Mouse (Mus musculus) embryonic facial prominence, embryonic 13.5 days (tissue): ENCODE results near the gene Sugp2. TPM values are rescaled to one million over a fixed set of nuclear protein-coding genes. Genes with fewer than 3 reads are reported as not detected.
"Not testable (repeated sequence)": the region's sequence is repeated elsewhere in the genome, so short reads cannot be mapped to it uniquely, and the experiment has no call there.

Experiments used
- ATAC-seq: fragments of 200-750 bp; cut with Nextera tagmentation; 2 replicates; pipeline ENCODE4 v1.8.0; 2017; ENCODE audit warnings: low read depth; ENCODE audit not compliant: insufficient number of reproducible peaks, insufficient read depth, low FRiP score, low TSS enrichment
- H3K27ac ChIP-seq: fragments of 300-500 bp; sonication (generic); 2 replicates; pipeline ENCODE4 v1.5.1; 2015; ENCODE audit warnings: moderate library complexity, mild to moderate bottlenecking, inconsistent platforms
- H3K27me3 ChIP-seq: fragments of 300-500 bp; sonication (generic); 2 replicates; pipeline ENCODE4 v1.6.1; 2015; ENCODE audit warnings: mild to moderate bottlenecking, inconsistent platforms
- H3K36me3 ChIP-seq: fragments of 300-500 bp; sonication (generic); 2 replicates; pipeline ENCODE4 v1.6.1; 2015; ENCODE audit warnings: mild to moderate bottlenecking, inconsistent platforms
- H3K4me1 ChIP-seq: fragments of 300-500 bp; sonication (generic); 2 replicates; pipeline ENCODE4 v1.6.1; 2015; ENCODE audit warnings: inconsistent platforms
- H3K4me2 ChIP-seq: fragments of 300-500 bp; sonication (generic); 2 replicates; pipeline ENCODE4 v1.6.1; 2015; ENCODE audit warnings: moderate library complexity, mild to moderate bottlenecking, inconsistent platforms
- H3K4me3 ChIP-seq: fragments of 300-500 bp; sonication (generic); 2 replicates; pipeline ENCODE4 v1.5.1; 2015; ENCODE audit warnings: mild to moderate bottlenecking, inconsistent platforms
- H3K9ac ChIP-seq: fragments of 300-500 bp; sonication (generic); 2 replicates; pipeline ENCODE4 v1.6.1; 2015; ENCODE audit warnings: mild to moderate bottlenecking, inconsistent platforms
- H3K9me3 ChIP-seq: fragments of 300-500 bp; sonication (generic); 2 replicates; pipeline ENCODE4 v1.6.1; 2016; ENCODE audit warnings: inconsistent platforms
- WGBS: fragments of 180-500 bp; shearing (Covaris S2); methylation state at CpG from one replicate; pipeline ENCODE4 v1.1.7; 2015; ENCODE audit warnings: mixed read lengths; 5-methylcytosine and 5-hydroxymethylcytosine counted together
- polyA plus RNA-seq: library from polyadenylated mRNA; unstranded; fragments of >200 nt; fragmentation: Nextera tagmentation; extraction: Ambion mirVana; gene quantifications from 2 replicates; pipeline ENCODE4 v1.2.1, GENCODE M21; 2015

Sugp2 gene
- polyA plus RNA-seq, 1 experiment from 2014 or later, result 43.3 TPM

GRCm38 (mm10) chr8:70211275-70211674, 22.8 kb upstream of the Sugp2 start:
- Histone ChIP-seq H3K4me1 (peaks cover 22% of the 10 kb centered on the region), H3K4me3 (peak overlapping the region; percentile 69), H3K27ac (no peak overlapping the region), H3K36me3 (no peaks in the 10 kb centered on the region), H3K27me3 (0 out of 2 replicates have a peak, but pooled peaks cover 9% of the 10 kb centered on the region), H3K9me3 (no peaks in the 10 kb centered on the region), H3K9ac (peak overlapping the region; percentile 77), H3K4me2 (peak overlapping the region; percentile 88)
- WGBS, result 85% methylated on average over 1 of the region's 1 CpGs
- no peak for ATAC-seq

GRCm38 (mm10) chr8:70211726-70212111, 22.3 kb upstream of the Sugp2 start:
- H3K9me3 ChIP-seq, result no peaks in the 10 kb centered on the region
- no peak overlapping the region for H3K27ac ChIP-seq
- no peaks in the 10 kb centered on the region for H3K36me3 ChIP-seq
- H3K4me1 ChIP-seq, result peaks cover 22% of the 10 kb centered on the region
- 2% methylated on average over 31 of the region's 31 CpGs for WGBS
- H3K4me3 ChIP-seq, result peak overlapping the region; percentile 69
- H3K9ac ChIP-seq, result peak overlapping the region; percentile 77
- peak; percentile 1; the same call in 1 of the 2 replicates for ATAC-seq
- H3K4me2 ChIP-seq, result peak overlapping the region; percentile 88
- H3K27me3 ChIP-seq, result 0 out of 2 replicates have a peak, but pooled peaks cover 9% of the 10 kb centered on the region

DNA sequence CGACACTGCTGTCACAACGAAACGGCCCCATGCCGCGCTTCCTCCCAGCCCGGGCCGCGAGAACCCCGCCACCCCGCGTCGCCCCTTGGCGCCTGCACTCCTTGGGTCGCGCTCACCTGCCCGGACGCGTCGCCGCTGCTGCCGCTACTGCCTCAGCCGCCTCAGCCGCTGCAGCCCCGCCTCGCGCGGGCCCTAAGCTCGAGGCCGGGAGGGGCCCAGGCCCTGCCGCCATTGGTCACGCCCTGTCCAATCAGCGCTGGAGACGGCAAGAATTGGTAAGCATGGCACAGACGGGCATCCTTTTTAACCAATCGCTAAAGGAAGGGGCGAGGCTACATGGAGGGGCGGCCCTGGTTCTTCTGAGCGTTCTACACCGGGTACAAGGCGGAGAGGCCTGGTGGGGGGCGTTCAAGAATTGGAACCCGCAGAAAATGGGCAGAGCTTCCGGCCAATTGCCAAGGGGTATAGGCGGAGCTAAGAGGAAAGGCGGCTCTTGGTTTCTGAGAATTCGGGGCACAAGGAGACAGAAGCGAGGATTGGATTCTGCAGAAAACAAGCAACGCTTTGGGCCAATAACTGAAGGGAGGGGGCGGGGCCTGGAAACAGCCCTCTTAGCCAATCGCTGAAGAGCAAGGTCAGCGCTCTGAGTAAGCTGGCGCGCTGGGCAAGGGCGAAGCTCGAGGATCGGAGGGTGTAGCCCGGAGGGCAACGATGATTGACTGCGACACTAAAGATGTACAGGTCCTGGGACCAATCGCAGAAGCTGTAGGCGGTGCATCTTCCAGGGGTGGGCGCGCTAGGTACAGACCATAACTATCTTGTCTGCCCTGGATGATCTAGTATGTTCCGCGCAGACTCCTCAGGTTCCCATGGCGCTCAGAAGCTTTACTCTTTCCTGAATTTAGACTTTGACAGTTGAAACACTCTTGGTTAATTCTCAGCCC, 21.6 kb upstream of the Sugp2 start, which contains the start of gene Slc25a42:
Slc25a42 (minus strand) TSS at position 194 of the 944 bp plus-strand sequence.
- peak within 1 kb of the TSS; percentile 62; the same call in 1 of the 2 replicates for H3K27ac ChIP-seq
- peak within 1 kb of the TSS; percentile 77 for H3K9ac ChIP-seq
- no peaks in the 10 kb centered on the region for H3K9me3 ChIP-seq
- H3K36me3 ChIP-seq, result no peaks in the 10 kb centered on the region
- H3K4me3 ChIP-seq, result peak within 1 kb of the TSS; percentile 69
- peak within 1 kb of the TSS; percentile 88 for H3K4me2 ChIP-seq
- H3K27me3 ChIP-seq, result 0 out of 2 replicates have a peak, but pooled peaks cover 9% of the 10 kb centered on the region
- H3K4me1 ChIP-seq, result peaks cover 22% of the 10 kb centered on the region
- ATAC-seq, result peak; percentile 99
- WGBS, result under 1% methylated on average over 66 of the region's 66 CpGs

DNA sequence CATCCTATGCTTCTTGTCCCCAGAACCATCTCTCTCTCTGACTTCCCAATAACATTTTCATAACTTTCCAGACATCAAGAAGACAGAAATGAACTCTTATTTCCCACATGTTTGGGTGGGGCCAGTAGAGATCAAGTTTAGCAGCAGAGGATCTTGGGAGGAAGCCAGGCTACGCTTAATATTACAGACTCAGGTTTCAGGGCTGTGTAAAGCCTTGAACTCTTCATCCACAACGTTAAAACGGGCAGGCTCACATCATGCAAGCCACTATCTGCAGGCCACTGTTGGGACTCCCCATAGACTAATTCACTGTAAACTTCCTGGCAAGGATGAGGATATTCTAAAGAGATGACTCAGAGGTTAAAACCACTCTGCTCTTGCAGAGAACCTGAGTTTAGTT, 19.6 kb upstream of the Sugp2 start:
- Histone ChIP-seq H3K27me3 (0 out of 2 replicates have a peak, but pooled peaks cover 12% of the 10 kb centered on the region), H3K9ac (no peak overlapping the region), H3K9me3 (no peaks in the 10 kb centered on the region), H3K36me3 (no peaks in the 10 kb centered on the region), H3K4me2 (no peak overlapping the region), H3K27ac (no peak overlapping the region), H3K4me1 (peaks cover 22% of the 10 kb centered on the region), H3K4me3 (no peak overlapping the region)
- WGBS, result 65% methylated on average over 3 of the region's 3 CpGs
- ATAC-seq, result no peak

DNA sequence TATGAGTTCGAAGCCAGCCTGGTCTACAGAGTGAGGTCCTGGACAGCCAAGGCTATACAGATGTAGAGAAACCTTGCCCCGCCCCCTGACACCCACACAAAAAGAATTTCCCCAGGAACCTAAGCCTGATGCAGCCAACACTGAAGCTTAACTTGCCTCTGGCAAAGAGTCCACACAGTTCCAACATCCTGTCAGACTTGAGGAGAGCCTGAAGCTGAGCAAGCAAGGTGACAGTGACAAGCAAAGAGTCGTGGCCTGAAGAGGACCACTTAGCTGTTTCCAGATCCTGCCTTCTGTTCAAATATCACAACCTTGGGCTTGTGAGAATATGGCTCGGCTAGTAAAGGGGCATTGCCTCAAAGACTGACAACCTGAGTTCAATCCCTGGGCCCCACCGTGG, 18.9 kb upstream of the Sugp2 start:
- H3K4me2 ChIP-seq, result no peak overlapping the region
- H3K4me3 ChIP-seq, result no peak overlapping the region
- no peak for ATAC-seq
- H3K27ac ChIP-seq, result no peak overlapping the region
- 72% methylated on average over 5 of the region's 5 CpGs for WGBS
- no peak overlapping the region for H3K9ac ChIP-seq
- 0 out of 2 replicates have a peak, but pooled peaks cover 12% of the 10 kb centered on the region for H3K27me3 ChIP-seq
- H3K9me3 ChIP-seq, result no peaks in the 10 kb centered on the region
- no peaks in the 10 kb centered on the region for H3K36me3 ChIP-seq
- peaks cover 20% of the 10 kb centered on the region for H3K4me1 ChIP-seq

GRCm38 (mm10) chr8:70216161-70216560, 17.9 kb upstream of the Sugp2 start:
- H3K9ac ChIP-seq, H3K4me2 ChIP-seq, H3K4me3 ChIP-seq, H3K27ac ChIP-seq, H3K36me3 ChIP-seq, H3K27me3 ChIP-seq, H3K9me3 ChIP-seq, H3K4me1 ChIP-seq, ATAC-seq: not testable (repeated sequence)
- whole genome bisulfite sequencing, result 74% methylated on average over 3 of the region's 3 CpGs

- 0 out of 2 replicates have a peak, but pooled peaks cover 3% of the 10 kb centered on the region for H3K27me3 ChIP-seq
- H3K4me2 ChIP-seq, result no peak overlapping the region
- no peak overlapping the region for H3K27ac ChIP-seq
- H3K4me3 ChIP-seq, result no peak overlapping the region
- 60% methylated on average over 1 of the region's 1 CpGs for WGBS
- no peaks in the 10 kb centered on the region for H3K36me3 ChIP-seq
- no peak overlapping the region for H3K9ac ChIP-seq
- peaks cover 6% of the 10 kb centered on the region for H3K4me1 ChIP-seq
- ATAC-seq, result no peak
- no peaks in the 10 kb centered on the region for H3K9me3 ChIP-seq
Observed at GRCm38 (mm10) chr8:70216566-70216965, 17.5 kb upstream of the Sugp2 start.

DNA sequence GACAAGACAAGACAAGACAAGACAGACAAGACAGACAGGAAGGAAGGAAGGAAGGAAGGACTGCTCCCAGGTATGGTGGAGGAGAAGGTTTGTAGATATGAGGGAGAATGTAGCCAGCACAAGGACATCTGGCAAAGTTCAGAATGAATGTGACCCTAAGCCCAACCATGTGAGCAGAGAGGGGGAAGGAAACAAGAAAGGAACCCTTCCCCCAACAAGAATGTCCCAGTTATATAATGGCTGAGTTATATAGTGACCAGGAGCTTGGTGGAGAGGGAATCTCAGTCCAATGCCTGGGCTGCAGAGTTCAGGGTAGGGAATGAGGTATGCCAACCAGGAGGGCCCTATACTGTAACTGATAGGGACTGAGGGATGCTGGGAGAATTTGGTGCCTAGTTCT, 16.6 kb upstream of the Sugp2 start:
- Histone ChIP-seq H3K27ac (no peak overlapping the region), H3K36me3 (peaks cover 7% of the 10 kb centered on the region), H3K4me3 (no peak overlapping the region), H3K4me2 (no peak overlapping the region), H3K9ac (no peak overlapping the region), H3K4me1 (peaks cover 4% of the 10 kb centered on the region; the same call in 1 of the 2 replicates), H3K9me3 (no peaks in the 10 kb centered on the region), H3K27me3 (0 out of 2 replicates have a peak, but pooled peaks cover 3% of the 10 kb centered on the region)
- no peak for ATAC-seq

- Histone ChIP-seq H3K9me3 (no peaks in the 10 kb centered on the region), H3K4me3 (no peak overlapping the region), H3K4me1 (no peaks in the 10 kb centered on the region; the same call in 1 of the 2 replicates), H3K27me3 (0 out of 2 replicates have a peak, but pooled peaks cover 3% of the 10 kb centered on the region), H3K4me2 (no peak overlapping the region), H3K27ac (no peak overlapping the region), H3K36me3 (peaks cover 18% of the 10 kb centered on the region), H3K9ac (no peak overlapping the region)
- ATAC-seq, result no peak
- WGBS, result 53% methylated on average over 5 of the region's 5 CpGs
Observed at GRCm38 (mm10) chr8:70219107-70219684, 14.8 kb upstream of the Sugp2 start.

DNA sequence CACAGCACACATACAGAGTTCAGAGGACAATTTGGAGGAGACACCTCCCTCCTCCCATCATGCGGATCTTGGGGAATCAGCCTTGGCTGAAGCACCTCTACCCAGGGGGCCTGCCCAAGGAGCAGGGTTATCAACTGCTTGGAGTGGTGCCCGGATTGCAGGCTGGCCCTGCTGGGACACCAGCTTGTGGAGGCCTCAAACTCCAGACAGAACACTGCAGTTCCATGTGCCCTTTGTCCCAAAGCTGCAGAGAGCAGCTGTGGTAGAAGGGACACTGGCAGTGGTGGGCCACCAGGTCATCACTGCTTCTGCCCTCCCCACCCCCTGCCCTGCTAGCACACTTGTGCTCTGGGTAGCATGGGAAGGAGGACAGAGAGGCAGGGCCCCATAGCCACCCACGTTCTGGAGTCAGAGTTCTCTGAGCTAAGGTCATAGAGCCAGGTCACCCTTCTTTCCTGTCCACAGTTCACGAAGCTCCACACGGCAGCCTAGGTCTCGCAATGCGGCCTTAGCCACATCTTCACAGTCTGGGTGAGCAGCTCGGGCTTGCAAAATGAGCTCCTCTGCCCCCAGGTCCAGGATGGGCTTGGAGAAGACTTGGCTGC, 13.7 kb upstream of the Sugp2 start:
- ATAC-seq, result no peak
- 65% methylated on average over 8 of the region's 8 CpGs for WGBS
- Histone ChIP-seq H3K36me3 (peaks cover 30% of the 10 kb centered on the region), H3K27me3 (0 out of 2 replicates have a peak, but pooled peaks cover 3% of the 10 kb centered on the region), H3K4me3 (no peak overlapping the region), H3K9me3 (no peaks in the 10 kb centered on the region), H3K9ac (no peak overlapping the region), H3K4me2 (no peak overlapping the region), H3K4me1 (no peaks in the 10 kb centered on the region; the same call in 1 of the 2 replicates), H3K27ac (no peak overlapping the region)

- whole genome bisulfite sequencing, result 92% methylated on average over 3 of the region's 3 CpGs
- Histone ChIP-seq H3K4me1 (no peaks in the 10 kb centered on the region; the same call in 1 of the 2 replicates), H3K27ac (no peak overlapping the region), H3K9ac (no peak overlapping the region), H3K4me2 (no peak overlapping the region), H3K9me3 (no peaks in the 10 kb centered on the region), H3K27me3 (0 out of 2 replicates have a peak, but pooled peaks cover 3% of the 10 kb centered on the region), H3K4me3 (no peak overlapping the region), H3K36me3 (peaks cover 34% of the 10 kb centered on the region)
- ATAC-seq, result no peak
Observed at GRCm38 (mm10) chr8:70220911-70221310, 13.1 kb upstream of the Sugp2 start.
